Mouse (Mus musculus) cerebellum, adult 2 months (tissue): ENCODE results near the gene Zdhhc1.

ENCODE experiments used
- CTCF ChIP-seq: fragments of 200-500 bp; IDR thresholded peaks from 2 replicates; pipeline ENCODE4 v1.5.1; 2011; ENCODE audit warnings: low read depth, mild to moderate bottlenecking, control low read depth, low read length, moderate library complexity, borderline replicate concordance; ENCODE audit not compliant: insufficient read depth
- POLR2A ChIP-seq: fragments of 200-500 bp; IDR thresholded peaks from 2 replicates; pipeline ENCODE4 v1.6.1; 2011; ENCODE audit warnings: low read length, control low read depth, borderline replicate concordance; ENCODE audit not compliant: insufficient read depth

DNA sequence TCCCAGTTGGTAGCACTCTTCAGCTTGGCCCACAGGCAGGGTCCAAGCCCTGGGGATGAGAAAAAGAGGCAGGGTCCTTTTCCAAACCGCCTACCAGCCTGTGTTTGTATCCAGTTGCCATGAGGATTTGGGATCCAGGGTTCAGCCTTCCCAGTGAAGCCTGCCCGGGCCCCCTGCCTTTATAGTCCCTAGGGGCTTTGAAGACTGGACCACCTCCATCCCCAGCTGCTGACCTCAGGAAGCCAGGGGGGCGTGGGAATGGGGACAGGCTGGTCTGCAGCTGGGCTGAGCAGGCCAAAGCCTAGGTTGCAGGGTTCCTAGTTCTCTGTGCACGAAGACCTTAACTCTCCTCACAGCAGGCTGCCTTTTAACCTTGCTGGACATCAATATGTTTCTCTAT lies 21.4 kb downstream of the Zdhhc1 start:
- no peak for TF ChIP-seq POLR2A
- TF ChIP-seq CTCF: no peak
